Mouse (Mus musculus): ENCODE data around the gene Gpr146.

GRCm38 (mm10) chr5:139415001-139415400 lies 37.5 kb downstream of the Gpr146 start:
- TF ChIP-seq POLR2A (IDR thresholded peaks at IDR 0.05; ENCODE audit: borderline replicate concordance, low read depth, low read length) (no peak), CTCF (IDR thresholded peaks at IDR 0.05; ENCODE audit: low read depth, low read length) (no peak)

Data from bone marrow macrophage, adult 2 months (primary cell).